Mouse (Mus musculus) heart, postnatal 0 days (tissue): ENCODE data around the gene Ccr4. TPM values are rescaled to one million over a fixed set of nuclear protein-coding genes. Genes with fewer than 3 reads are reported as not detected.

Experiments used
- ATAC-seq: fragments of 200-750 bp; cut with Nextera tagmentation; 2 replicates; pipeline ENCODE4 v1.8.0; 2017; ENCODE audit warnings: low read depth, moderate number of reproducible peaks, moderate library complexity; ENCODE audit not compliant: insufficient read depth
- DNase-seq: peaks from one replicate; pipeline ENCODE4 v3.0.0-alpha.2; 2016; ENCODE audit warnings: low spot score
- H3K27ac ChIP-seq: fragments of 300-500 bp; sonication (generic); 2 replicates; pipeline ENCODE4 v1.5.1; 2014; ENCODE audit warnings: low read depth, mild to moderate bottlenecking
- H3K27me3 ChIP-seq: fragments of 300-500 bp; sonication (generic); 2 replicates; pipeline ENCODE4 v1.6.1; 2014; ENCODE audit warnings: low read length, mixed read lengths; ENCODE audit not compliant: control insufficient read depth, insufficient read depth
- H3K36me3 ChIP-seq: fragments of 300-500 bp; sonication (generic); replicated peaks from 2 replicates; pipeline ENCODE4 v1.6.1; 2014; ENCODE audit warnings: low read length, mixed read lengths; ENCODE audit not compliant: control insufficient read depth, insufficient read depth
- H3K4me1 ChIP-seq: fragments of 300-500 bp; sonication (generic); 2 replicates; pipeline ENCODE4 v1.6.1; 2014; ENCODE audit warnings: antibody characterized with exemption; ENCODE audit not compliant: control insufficient read depth, insufficient read depth
- H3K4me2 ChIP-seq: fragments of 300-500 bp; sonication (generic); 2 replicates; pipeline ENCODE4 v1.6.1; 2014; ENCODE audit warnings: low read depth, mild to moderate bottlenecking, low read length, moderate library complexity
- H3K4me3 ChIP-seq: fragments of 300-500 bp; sonication (generic); 2 replicates; pipeline ENCODE4 v1.5.1; 2014; ENCODE audit warnings: low read depth, low read length
- H3K9ac ChIP-seq: fragments of 300-500 bp; sonication (generic); replicated peaks from 2 replicates; pipeline ENCODE4 v1.6.1; 2014; ENCODE audit warnings: low read depth, low read length, mixed read lengths
- H3K9me3 ChIP-seq: fragments of 300-500 bp; sonication (generic); replicated peaks from 2 replicates; pipeline ENCODE4 v1.6.1; 2016; ENCODE audit warnings: low read length; ENCODE audit not compliant: control insufficient read depth
- CTCF ChIP-seq: IDR thresholded peaks from 2 replicates; pipeline ENCODE4 v1.5.1; 2016; ENCODE audit warnings: antibody characterized with exemption, control low read depth, low read depth
- EP300 ChIP-seq: IDR thresholded peaks from 2 replicates; pipeline ENCODE4 v1.6.1; 2016; ENCODE audit warnings: antibody characterized with exemption, low read depth
- WGBS: fragments of 180-500 bp; shearing (Covaris S2); extraction: QIAGEN DNeasy Blood & Tissue Kit; methylation state at CpG from one replicate; pipeline ENCODE4 v1.1.7; 2014; 5-methylcytosine and 5-hydroxymethylcytosine counted together
- polyA plus RNA-seq: library from polyadenylated mRNA; unstranded; fragments of >200 nt; fragmentation: Nextera tagmentation; extraction: Ambion mirVana; gene quantifications from 2 replicates; pipeline ENCODE4 v1.2.1, GENCODE M21; 2015
- total RNA-seq: library from RNA; depleted of rRNA; stranded (reverse); fragments of >200 nt; gene quantifications from 2 replicates; pipeline ENCODE4 v1.2.3, GENCODE M21; 2014; ENCODE audit warnings: low replicate concordance; rRNA removed

Ccr4 gene
- total RNA-seq (not detected in 2 replicates), polyA plus RNA-seq (not detected in 2 replicates)

DNA sequence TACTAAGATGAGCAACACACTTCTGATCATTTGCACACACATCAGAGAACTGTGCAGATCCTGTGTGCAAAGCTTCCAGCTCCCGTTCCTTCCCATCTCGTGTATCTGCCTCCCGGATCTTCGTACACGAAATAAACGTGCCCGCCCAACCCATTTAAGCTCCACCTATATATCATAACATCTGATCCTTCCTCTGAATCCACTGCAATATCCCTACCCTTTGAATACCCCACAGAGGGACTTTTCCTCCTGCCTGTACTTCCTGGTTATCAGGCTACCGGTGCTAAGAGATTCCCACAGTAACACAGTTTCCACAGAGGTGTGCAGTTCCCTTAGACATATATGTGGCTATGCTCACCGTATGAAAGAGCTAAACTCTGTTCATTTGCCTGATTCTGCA lies at the start of gene Ccr4:
Gene Ccr4, minus strand, starts transcription at position 101 of the 400 bp plus-strand sequence.
- no peak for TF ChIP-seq EP300
- TF ChIP-seq CTCF, result no peak
- ATAC-seq (no peak), DNase-seq (no peak)
- Histone ChIP-seq H3K9ac (no peak within 1 kb of the TSS), H3K4me1 (no peaks in the 10 kb centered on the region), H3K36me3 (no peaks in the 10 kb centered on the region), H3K27ac (no peak within 1 kb of the TSS), H3K4me2 (no peak within 1 kb of the TSS), H3K27me3 (no peaks in the 10 kb centered on the region), H3K4me3 (no peak within 1 kb of the TSS), H3K9me3 (no peaks in the 10 kb centered on the region)
- WGBS, result 85% methylated on average over 9 of the region's 9 CpGs

DNA sequence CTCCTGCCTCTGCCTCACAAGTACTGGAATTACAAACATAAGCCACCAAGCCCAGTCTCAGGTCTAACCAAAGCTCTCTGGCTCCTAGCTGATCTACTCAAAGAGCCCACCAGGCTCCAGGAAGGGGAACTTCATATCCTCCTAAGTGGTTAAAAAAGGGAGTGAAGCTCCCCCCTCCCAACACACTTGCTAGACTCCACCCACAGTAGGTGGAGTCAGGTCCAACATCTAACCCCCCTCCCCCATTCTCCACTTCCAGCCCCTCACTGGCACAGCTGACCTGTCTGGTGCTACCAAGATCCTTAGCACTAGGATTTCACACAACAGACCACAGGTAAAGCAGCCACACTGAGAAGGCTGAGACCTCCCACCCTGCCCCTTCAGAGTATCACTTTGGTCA lies 49.1 kb upstream of the Ccr4 start:
- Histone ChIP-seq H3K4me3 (no peak overlapping the region), H3K9ac (no peak overlapping the region), H3K9me3 (no peaks in the 10 kb centered on the region), H3K27me3 (peaks cover 13% of the 10 kb centered on the region), H3K4me1 (no peaks in the 10 kb centered on the region), H3K4me2 (no peak overlapping the region), H3K27ac (no peak overlapping the region), H3K36me3 (no peaks in the 10 kb centered on the region)
- no peak for ATAC-seq
- DNase-seq, result no peak
- no peak for TF ChIP-seq CTCF
- no peak for TF ChIP-seq EP300

DNA sequence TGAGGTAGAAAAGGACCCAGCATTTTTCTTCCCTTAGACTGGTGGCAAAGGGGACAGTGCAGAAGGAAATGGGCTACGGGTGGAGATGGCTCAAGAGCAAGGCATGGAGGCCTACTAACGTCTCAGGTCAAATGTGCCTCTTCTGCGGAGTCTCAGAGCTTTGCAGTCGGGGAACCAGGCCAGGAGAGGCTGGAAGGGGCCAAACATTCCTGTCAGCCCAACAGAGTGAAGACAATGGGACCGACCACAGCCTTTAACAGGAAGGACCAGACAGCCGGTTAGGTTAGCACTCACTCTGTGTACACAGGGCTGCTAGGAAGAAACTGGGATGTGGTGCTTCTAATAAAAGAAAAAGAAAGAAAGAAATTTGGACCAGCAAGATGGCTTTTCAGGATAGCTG lies 45.3 kb upstream of the Ccr4 start:
- Histone ChIP-seq H3K27ac (no peak overlapping the region), H3K27me3 (no peaks in the 10 kb centered on the region), H3K36me3 (no peaks in the 10 kb centered on the region), H3K4me3 (no peak overlapping the region), H3K9ac (no peak overlapping the region), H3K4me1 (peaks cover 6% of the 10 kb centered on the region; the same call in 1 of the 2 replicates), H3K4me2 (no peak overlapping the region), H3K9me3 (no peaks in the 10 kb centered on the region)
- WGBS, result 30% methylated on average over 6 of the region's 6 CpGs
- no peak for ATAC-seq
- DNase-seq, result no peak
- no peak for TF ChIP-seq EP300
- no peak for TF ChIP-seq CTCF

DNA sequence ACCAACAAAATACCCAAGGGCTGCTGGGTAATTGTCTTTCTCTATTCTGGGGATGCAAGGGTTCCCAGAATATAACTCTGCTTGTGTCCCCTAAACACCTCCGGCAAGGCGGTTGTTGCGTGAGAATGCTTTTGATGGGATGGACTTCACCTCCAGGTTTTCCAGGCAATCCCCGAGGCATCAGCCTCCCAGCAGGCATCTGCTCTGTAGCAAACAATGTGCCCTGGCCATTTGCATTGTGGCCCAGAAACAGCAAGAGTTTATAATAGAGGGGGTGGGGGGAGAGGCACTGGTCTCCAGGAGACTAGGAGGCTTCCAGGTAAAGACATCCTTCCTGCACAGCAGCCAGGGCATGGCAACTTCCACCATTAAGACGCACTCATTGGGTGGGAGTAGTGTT lies 44.4 kb upstream of the Ccr4 start:
- Histone ChIP-seq H3K9me3 (no peaks in the 10 kb centered on the region), H3K4me1 (peaks cover 6% of the 10 kb centered on the region; the same call in 1 of the 2 replicates), H3K4me3 (no peak overlapping the region), H3K27ac (no peak overlapping the region), H3K27me3 (no peaks in the 10 kb centered on the region), H3K4me2 (no peak overlapping the region), H3K36me3 (no peaks in the 10 kb centered on the region), H3K9ac (no peak overlapping the region)
- DNase-seq (no peak), ATAC-seq (no peak)
- WGBS, result 69% methylated on average over 5 of the region's 5 CpGs
- TF ChIP-seq CTCF (no peak), EP300 (no peak)

DNA sequence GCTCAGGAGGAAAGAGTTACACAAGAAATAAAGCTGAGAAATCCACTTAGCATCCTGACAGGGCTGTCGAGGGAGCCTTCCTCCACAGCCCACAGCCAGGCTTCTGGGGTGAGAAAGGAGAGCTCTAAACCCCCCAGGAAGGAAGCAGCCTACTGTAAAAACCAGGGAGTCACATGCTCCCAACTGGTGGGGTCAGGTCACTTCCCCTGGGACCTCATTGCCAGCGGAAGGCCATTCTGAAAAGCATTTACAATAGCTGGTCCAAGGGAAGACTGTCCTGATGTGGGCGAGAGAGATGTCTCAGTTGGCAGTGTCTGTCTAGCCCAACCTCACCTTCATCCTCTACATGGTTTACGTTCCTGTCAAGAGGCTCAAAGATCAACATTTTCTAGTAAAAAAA lies 43.8 kb upstream of the Ccr4 start:
- Histone ChIP-seq H3K4me2 (no peak overlapping the region), H3K9me3 (no peaks in the 10 kb centered on the region), H3K4me3 (no peak overlapping the region), H3K27me3 (no peaks in the 10 kb centered on the region), H3K27ac (no peak overlapping the region), H3K36me3 (no peaks in the 10 kb centered on the region), H3K9ac (no peak overlapping the region), H3K4me1 (peaks cover 6% of the 10 kb centered on the region; the same call in 1 of the 2 replicates)
- no peak for TF ChIP-seq CTCF
- no peak for TF ChIP-seq EP300
- DNase-seq, result no peak
- no peak for ATAC-seq
- WGBS, result 55% methylated on average over 4 of the region's 4 CpGs

DNA sequence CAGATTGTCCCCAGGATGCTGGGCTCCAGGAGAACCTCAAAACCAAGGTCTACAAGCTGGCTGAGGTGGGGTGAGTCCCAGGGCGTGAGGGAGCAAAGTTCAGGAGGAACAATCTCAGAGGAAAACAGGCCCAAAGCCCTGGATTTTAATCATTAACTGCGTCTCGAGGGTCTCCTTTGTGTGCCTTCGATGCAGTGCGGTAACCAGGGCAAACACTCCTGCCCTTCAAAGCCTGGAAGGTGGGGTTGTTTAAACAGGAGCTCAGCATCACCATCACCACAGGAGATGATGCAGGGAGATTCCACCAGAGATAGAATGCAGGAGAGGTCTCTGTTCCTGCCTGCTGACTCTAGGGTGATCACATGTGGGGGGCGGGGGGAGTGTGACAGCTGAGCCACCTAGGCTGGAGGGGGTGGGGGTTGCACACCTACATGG lies 42.9 kb upstream of the Ccr4 start:
- TF ChIP-seq CTCF (no peak), EP300 (no peak)
- 83% methylated on average over 6 of the region's 6 CpGs for WGBS
- ATAC-seq (no peak), DNase-seq (no peak)
- Histone ChIP-seq H3K4me1 (peaks cover 6% of the 10 kb centered on the region; the same call in 1 of the 2 replicates), H3K9me3 (no peaks in the 10 kb centered on the region), H3K36me3 (no peaks in the 10 kb centered on the region), H3K4me2 (no peak overlapping the region), H3K27me3 (no peaks in the 10 kb centered on the region), H3K27ac (no peak overlapping the region), H3K9ac (no peak overlapping the region), H3K4me3 (no peak overlapping the region)
